In the genomic region with DNA sequence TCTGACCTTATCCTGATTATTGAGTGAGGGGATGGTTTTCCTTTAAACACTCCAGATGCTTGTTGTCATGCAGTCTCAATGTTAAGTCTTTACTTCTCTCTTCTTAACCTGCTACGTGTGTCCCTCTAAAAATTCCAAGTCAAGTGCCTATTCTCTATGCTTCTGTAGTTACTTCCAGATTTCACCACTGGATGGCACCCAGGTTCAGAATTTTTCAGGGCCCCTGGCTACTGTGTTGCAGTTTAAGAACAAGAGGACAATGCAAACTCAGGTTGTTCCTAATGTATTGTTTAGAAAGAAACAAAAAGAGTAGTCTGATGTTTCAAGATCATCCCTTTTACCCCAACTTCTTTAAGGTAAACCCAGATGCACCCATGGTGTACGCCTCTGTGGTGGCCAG, we compare ENCODE assay signal across 9 mouse cellular contexts. TPM values are rescaled to one million over a fixed set of nuclear protein-coding genes. Genes with fewer than 3 reads are reported as not detected.
DNase-seq lines count a peak whose midpoint lies in the region; ATAC-seq and TF ChIP-seq lines count a peak whose summit lies in the region.
"Had no signal": no experiment of that assay in that cellular context is flagged by ENCODE, and none has a peak within 500 bp of the region (broad histone marks: within the 10 kb centered on the region; RNA-seq: fewer than 3 reads in every experiment).

No protein-coding gene starts in this region.

- peak; percentile 78 to 92 for ATAC-seq in hematopoietic stem cell, adult 5-6 weeks (replicated peaks in 1 of 2; ENCODE audit: insufficient read depth in 1 of 2, low FRiP score in 2 of 2, low TSS enrichment in 1 of 2, low read depth in 1 of 2, poor library complexity in 2 of 2, severe bottlenecking in 2 of 2)

- intact Hi-C loops in left cerebral cortex, postnatal 14 days (cut with DNase I): loop anchor here (1.0 kb wide), 1 partner anchor 166 kb away; no protein-coding TSS in a partner anchor

- peak; percentile 48; the same call in 1 of the 2 replicates for TF ChIP-seq CTCF in cortical plate, adult 2 months (IDR thresholded peaks at IDR 0.05; ENCODE audit: extremely low read depth, insufficient read depth, low read length)

- no peak overlapping the region for H3K27ac ChIP-seq in cortical plate, adult 2 months (ENCODE audit: insufficient read depth, low read length)
- H3K27ac ChIP-seq: macrophage had no signal

- no peak overlapping the region for H3K4me3 ChIP-seq in cortical plate, adult 2 months (ENCODE audit: insufficient read depth, low read length)

- peak; percentile 42 for DNase-seq in kidney, adult 18-20 months
- no peak for DNase-seq in kidney, adult 11 months
- DNase-seq in NIH3T3 (ENCODE audit: low read depth): peak; percentile 74
- peak; percentile 42 to 81 for DNase-seq in left cerebral cortex, postnatal 14 days (ENCODE audit: low spot score in 2 of 2)
- peak; percentile 64 for DNase-seq in retina, postnatal 1 day
- DNase-seq in c-Kit-positive CD71-positive TER-119-positive erythroid progenitor cells, embryonic 14.5 days (ENCODE audit: low spot score): no peak

- TF ChIP-seq POLR2A in cortical plate, adult 2 months (IDR thresholded peaks at IDR 0.05; ENCODE audit: extremely low read depth, insufficient read depth, low read length): no peak

- H3K4me1 ChIP-seq in cortical plate, adult 2 months (ENCODE audit: control insufficient read depth, insufficient read depth, low read length): no peaks in the 10 kb centered on the region

RNA-seq across cellular contexts. Expression of a gene that starts 8.4 kb away (rescaled TPM):
- polyA plus RNA-seq in cortical plate, adult 2 months (2012; rRNA removed): 3.5 TPM in 2 replicates
- 2.1 and 2.2 TPM in 2 replicates for total RNA-seq in hematopoietic stem cell, adult 5-6 weeks (2017)
- 1 to 10 TPM; 4.0 to 4.7 TPM for total RNA-seq in left cerebral cortex, postnatal 14 days (2021)

RNA-seq across cellular contexts. Expression of a gene that starts 33.8 kb away (rescaled TPM):
- polyA plus RNA-seq in cortical plate, adult 2 months (2012; rRNA removed): 0.40 and 0.71 TPM in 2 replicates
- 17.5 and 27.4 TPM in 2 replicates for total RNA-seq in hematopoietic stem cell, adult 5-6 weeks (2017)
- under 1 TPM; 0.30 to 0.51 TPM for total RNA-seq in left cerebral cortex, postnatal 14 days (2021)

Comparison
In these comparisons a context has a peak if more than half of its experiments do, and no peak if none do; other contexts are left out.
1. DNase-seq: peak in kidney, adult 18-20 months (single experiment), NIH3T3 (single experiment), left cerebral cortex, postnatal 14 days (2 of 2) and retina, postnatal 1 day (single experiment); none in kidney, adult 11 months (single experiment) and c-Kit-positive CD71-positive TER-119-positive erythroid progenitor cells, embryonic 14.5 days (single experiment).
2. RNA of a gene that starts 33.8 kb away (total RNA-seq): 17.5 to 27.4 TPM in hematopoietic stem cell, adult 5-6 weeks; 0.30 to 0.51 TPM in left cerebral cortex, postnatal 14 days; every median in the first group is over 10 times any median in the second.